Mouse (Mus musculus) myocyte (in vitro differentiated cells): ENCODE data around the gene Cdkn2aipnl. TPM values are rescaled to one million over a fixed set of nuclear protein-coding genes. Genes with fewer than 3 reads are reported as not detected.

Experiments used
- H3K27me3 ChIP-seq: one replicate; pipeline ENCODE4 v1.6.1; 2011; ENCODE audit not compliant: control insufficient read depth, insufficient read depth, insufficient read length
- H3K36me3 ChIP-seq: one replicate; pipeline ENCODE4 v1.6.1; 2011; ENCODE audit not compliant: control insufficient read depth, insufficient read depth
- H3K4me2 ChIP-seq: one replicate; pipeline ENCODE4 v1.6.1; 2011; ENCODE audit warnings: low read depth, control low read depth
- H3K4me3 ChIP-seq: one replicate; pipeline ENCODE4 v1.5.1; 2011; ENCODE audit warnings: mild to moderate bottlenecking, control low read depth, moderate library complexity
- H3K79me2 ChIP-seq: one replicate; pipeline ENCODE4 v1.6.1; 2011; ENCODE audit not compliant: control insufficient read depth, insufficient read depth
- H3ac ChIP-seq: one replicate; pipeline ENCODE4 v1.6.1; 2011; ENCODE audit not compliant: control insufficient read depth, insufficient read length
- CEBPB ChIP-seq: IDR thresholded peaks from 2 replicates; pipeline ENCODE4 v1.6.1; 2011; ENCODE audit warnings: mild to moderate bottlenecking, moderate library complexity; ENCODE audit not compliant: poor library complexity, insufficient read depth, severe bottlenecking
- MAX ChIP-seq: IDR thresholded peaks from one replicate; pipeline ENCODE4 v1.6.1; 2011; ENCODE audit warnings: low read depth, mild to moderate bottlenecking, control low read depth
- MYOD1 ChIP-seq, 3 experiments: IDR thresholded peaks; one replicate each; pipeline ENCODE4 v1.6.1; 2011; ENCODE audit warnings: control low read depth in 2 of 3, low read depth in 2 of 3, mild to moderate bottlenecking in 2 of 3, moderate library complexity in 1 of 3; ENCODE audit not compliant: insufficient read length in 2 of 3, control insufficient read depth in 1 of 3
- MYOG ChIP-seq, 3 experiments: IDR thresholded peaks; one replicate each; pipeline ENCODE4 v1.6.1; 2011; ENCODE audit warnings: control low read depth in 2 of 3, low read depth in 2 of 3, mild to moderate bottlenecking in 2 of 3; ENCODE audit not compliant: insufficient read length in 2 of 3, control insufficient read depth in 1 of 3, insufficient read depth in 1 of 3
- REST ChIP-seq: IDR thresholded peaks from one replicate; pipeline ENCODE4 v1.6.1; 2011; ENCODE audit warnings: mild to moderate bottlenecking, control low read depth, moderate library complexity; ENCODE audit not compliant: insufficient read depth, insufficient read length
- polyA plus RNA-seq: library from polyadenylated mRNA; unstranded; fragments of >200 nt; fragmentation: generic; extraction: Trizol; gene quantifications from one replicate; pipeline ENCODE4 v1.2.1, GENCODE M21; 2012; ENCODE audit warnings: missing spikeins

Gene Cdkn2aipnl
- polyA plus RNA-seq, 1 experiment: 31.8 TPM

- no peak for TF ChIP-seq REST
- no peak for TF ChIP-seq MAX
- no peak for TF ChIP-seq MYOD1 (IDR thresholded peaks at IDR 0.05; ENCODE audit: control insufficient read depth in 1 of 3, insufficient read length in 2 of 3, low read depth in 2 of 3)
- TF ChIP-seq CEBPB: no peak
- TF ChIP-seq MYOG (IDR thresholded peaks at IDR 0.05; ENCODE audit: control insufficient read depth in 1 of 3, insufficient read depth in 1 of 3, insufficient read length in 2 of 3, low read depth in 2 of 3): no peak
- Histone ChIP-seq H3K4me2 (no peak overlapping the region), H3K27me3 (no peaks in the 10 kb centered on the region), H3ac (no peak overlapping the region), H3K79me2 (no peaks in the 10 kb centered on the region), H3K4me3 (no peak overlapping the region), H3K36me3 (no peaks in the 10 kb centered on the region)
Measured at GRCm38 (mm10) chr11:52018217-52018616, 50.8 kb downstream of the Cdkn2aipnl start.

Other genes with a start within 250 kb of the Cdkn2aipnl start
- gene Sec24a, start 204.0 kb upstream of the Cdkn2aipnl start, polyA plus RNA-seq: 6.9 TPM
- gene Sar1b, start 204.0 kb upstream of the Cdkn2aipnl start, polyA plus RNA-seq: 61.7 TPM
- 2.6 TPM for gene Jade2, start 110.0 kb upstream of the Cdkn2aipnl start, polyA plus RNA-seq
- 67.0 TPM for gene Ube2b, start 33.1 kb downstream of the Cdkn2aipnl start, polyA plus RNA-seq
- gene Cdkl3, start 36.6 kb downstream of the Cdkn2aipnl start, polyA plus RNA-seq: 2.2 TPM
- gene Ppp2ca, start 131.0 kb downstream of the Cdkn2aipnl start, polyA plus RNA-seq: 56.4 TPM
- not detected for gene Olfr1373, start 177.9 kb downstream of the Cdkn2aipnl start, polyA plus RNA-seq
- not detected for gene Olfr1371, start 246.3 kb downstream of the Cdkn2aipnl start, polyA plus RNA-seq